Mouse (Mus musculus) adrenal gland (tissue): ENCODE measurements around the gene Fuz.
"Not testable (repeated sequence)": the region's sequence is repeated elsewhere in the genome, so short reads cannot be mapped to it uniquely, and the experiment has no call there.

Experiments used
- intact Hi-C: fragments of 180-260 bp; cut with DNase I; formaldehyde crosslinking; loops from one replicate; pipeline ENCODE4 v1.15.1; 2025

Gene Fuz

DNA sequence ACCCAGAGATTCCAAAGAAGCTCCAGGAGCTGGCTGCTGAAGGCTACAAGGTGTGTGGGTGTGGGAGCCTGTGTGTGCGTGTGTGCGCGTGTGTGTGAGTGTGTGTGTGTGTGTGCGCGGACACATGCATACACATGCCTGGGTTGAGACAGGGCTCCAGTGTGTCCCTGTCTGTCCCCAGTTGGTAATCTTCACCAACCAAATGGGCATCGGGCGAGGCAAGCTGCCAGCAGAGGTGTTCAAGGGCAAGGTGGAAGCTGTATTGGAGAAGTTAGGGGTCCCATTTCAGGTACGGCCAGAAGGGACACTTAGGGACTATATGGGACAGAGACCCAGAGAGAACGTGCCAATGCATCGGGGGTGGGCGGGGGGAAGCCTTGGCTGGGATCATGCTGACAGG is 36.0 kb upstream of the Fuz start:
- intact Hi-C loops, result loop anchor here (5.0 kb wide), 1 partner anchor 32 kb away; the partner anchor contains the start of gene Med25

GRCm38 (mm10) chr7:44860576-44861428 is 35.1 kb upstream of the Fuz start:
- intact Hi-C loops, result no loop called here

DNA sequence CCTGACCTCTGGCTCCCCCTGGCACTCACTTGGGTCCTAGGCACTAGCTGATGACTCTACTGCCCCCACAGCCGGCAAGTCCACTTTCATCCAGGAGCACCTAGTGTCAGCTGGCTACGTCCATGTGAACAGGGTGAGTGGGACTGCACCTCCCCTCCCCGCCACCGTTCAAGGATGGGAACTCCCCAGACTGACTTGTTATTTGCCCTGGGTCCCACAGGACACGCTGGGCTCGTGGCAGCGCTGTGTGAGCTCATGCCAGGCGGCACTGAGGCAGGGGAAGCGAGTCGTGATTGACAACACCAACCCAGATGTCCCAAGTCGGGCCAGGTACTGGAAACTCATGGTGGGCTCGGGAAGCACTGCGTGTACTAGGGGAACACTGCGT is 34.5 kb upstream of the Fuz start:
- intact Hi-C loops, result no loop called here

DNA sequence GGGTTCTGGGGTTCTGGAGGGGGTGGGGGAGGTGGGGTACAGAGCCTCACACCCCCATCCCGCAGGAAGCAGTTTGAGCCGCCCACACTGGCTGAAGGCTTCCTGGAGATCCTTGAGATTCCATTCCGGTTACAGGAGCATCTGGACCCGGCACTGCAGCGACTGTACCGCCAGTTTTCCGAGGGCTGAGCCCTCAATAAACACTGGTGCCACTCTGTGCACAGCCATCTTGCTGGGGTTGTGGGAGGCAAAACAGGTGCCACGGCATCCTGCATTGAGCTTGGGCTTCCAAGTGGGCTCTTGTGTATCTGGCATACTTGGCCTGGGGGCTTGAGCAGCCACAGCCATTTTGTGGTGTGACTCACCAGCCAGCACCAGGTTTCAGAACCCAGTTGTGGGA is 33.4 kb upstream of the Fuz start:
- intact Hi-C loops, result no loop called here

GRCm38 (mm10) chr7:44863210-44863609 is 32.7 kb upstream of the Fuz start:
- intact Hi-C loops, result no loop called here

GRCm38 (mm10) chr7:44863982-44864494 is 31.8 kb upstream of the Fuz start:
- intact Hi-C loops, result no loop called here

GRCm38 (mm10) chr7:44864595-44865542 is 31.0 kb upstream of the Fuz start:
- intact Hi-C loops, result no loop called here

DNA sequence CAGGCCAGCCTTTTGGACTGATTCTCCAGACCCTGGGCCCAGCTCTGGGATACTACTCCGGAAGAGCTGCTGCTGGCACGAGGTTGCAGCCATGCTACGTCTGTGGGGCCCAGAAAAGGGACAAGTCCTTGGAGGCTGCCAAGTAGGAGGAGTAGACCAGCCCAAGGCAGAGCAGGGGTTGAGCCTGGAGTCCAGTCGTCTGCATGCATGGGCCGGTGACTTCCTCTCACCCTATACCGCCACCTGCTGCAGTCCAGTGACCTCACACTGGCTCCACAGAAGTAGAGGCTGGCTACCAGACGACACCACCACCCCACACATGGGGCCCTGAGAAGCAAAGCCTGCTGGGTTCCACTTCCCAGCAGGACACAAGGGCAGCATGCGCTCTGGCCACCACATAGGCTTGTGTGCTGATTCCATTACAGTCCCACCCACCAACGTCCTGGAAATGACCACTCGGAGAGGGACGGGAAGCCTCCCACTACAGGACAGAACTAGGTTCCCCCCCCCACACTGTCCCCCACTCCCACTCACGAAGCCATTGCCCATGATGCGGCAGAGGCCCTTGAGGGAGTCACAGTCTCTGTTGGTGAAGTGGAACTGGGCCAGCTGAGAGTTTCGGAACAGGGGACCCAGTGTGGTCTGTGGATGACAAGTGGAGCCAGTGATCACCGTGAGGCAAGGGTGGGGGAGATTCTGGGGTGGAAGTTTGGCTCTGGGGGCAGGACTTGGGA is 29.4 kb upstream of the Fuz start:
- intact Hi-C loops, result no loop called here

GRCm38 (mm10) chr7:44867010-44867702 is 28.7 kb upstream of the Fuz start:
- intact Hi-C loops, result no loop called here

- intact Hi-C loops, result no loop called here
These were observed 28.1 kb upstream of the Fuz start for GRCm38 (mm10) chr7:44867802-44868201.

DNA sequence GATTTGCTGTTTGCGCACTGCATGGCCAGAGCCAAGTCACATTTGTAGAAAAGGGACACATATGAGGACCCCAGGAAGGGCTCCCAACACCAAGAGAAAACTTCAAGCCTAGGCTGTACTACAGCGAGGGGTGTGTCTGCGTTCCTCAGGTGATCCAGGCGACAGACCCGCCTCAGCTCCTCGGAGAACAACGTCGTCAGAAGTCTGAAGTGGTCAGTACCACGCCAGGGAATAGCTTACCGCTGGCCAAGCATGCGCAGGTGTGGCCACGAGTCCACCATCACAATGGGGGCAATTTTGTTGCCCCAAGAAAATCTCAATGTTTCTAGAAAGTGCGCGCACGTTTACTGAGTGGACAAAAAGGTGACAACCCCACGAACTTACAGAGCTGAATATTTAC is 27.4 kb upstream of the Fuz start:
- intact Hi-C loops, result no loop called here

DNA sequence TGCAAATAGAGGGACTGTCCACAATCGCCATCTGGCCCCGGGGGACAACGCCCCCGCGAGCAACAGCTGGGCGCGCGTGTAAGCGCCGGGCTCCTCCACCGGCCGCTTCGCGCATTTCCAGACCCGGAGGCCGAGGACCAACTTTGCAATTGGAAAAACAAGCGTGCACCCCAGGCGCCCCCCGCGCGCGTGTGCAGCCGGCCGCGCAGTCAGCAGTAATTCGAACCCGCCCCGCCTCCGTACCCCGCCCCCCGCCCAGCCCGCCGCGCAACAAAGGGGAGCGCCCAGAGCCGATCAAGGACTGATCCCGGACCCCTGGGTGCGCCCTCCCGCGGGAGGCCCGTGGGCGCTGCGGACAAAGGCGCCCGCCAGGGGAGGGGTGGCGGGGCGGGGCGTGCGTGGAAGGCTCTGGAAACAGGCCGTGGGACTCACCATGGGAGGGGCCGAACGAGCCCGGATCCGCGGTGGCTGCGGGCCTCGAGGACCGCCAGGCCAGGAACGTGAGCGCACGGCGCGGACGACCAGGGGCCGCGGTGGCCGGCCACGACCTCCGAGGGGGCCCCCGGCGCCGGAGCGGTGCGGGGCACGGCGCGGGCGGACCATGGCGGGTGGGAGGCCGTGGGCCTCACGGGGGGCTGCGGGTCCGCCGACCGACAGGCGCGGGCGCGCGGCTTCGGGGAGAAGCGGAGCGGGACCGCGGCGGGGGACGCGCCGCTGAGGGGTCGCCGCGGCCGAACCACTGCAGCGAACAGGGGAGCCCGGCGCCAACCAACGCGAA is 26.8 kb upstream of the Fuz start:
- intact Hi-C loops, result no loop called here

DNA sequence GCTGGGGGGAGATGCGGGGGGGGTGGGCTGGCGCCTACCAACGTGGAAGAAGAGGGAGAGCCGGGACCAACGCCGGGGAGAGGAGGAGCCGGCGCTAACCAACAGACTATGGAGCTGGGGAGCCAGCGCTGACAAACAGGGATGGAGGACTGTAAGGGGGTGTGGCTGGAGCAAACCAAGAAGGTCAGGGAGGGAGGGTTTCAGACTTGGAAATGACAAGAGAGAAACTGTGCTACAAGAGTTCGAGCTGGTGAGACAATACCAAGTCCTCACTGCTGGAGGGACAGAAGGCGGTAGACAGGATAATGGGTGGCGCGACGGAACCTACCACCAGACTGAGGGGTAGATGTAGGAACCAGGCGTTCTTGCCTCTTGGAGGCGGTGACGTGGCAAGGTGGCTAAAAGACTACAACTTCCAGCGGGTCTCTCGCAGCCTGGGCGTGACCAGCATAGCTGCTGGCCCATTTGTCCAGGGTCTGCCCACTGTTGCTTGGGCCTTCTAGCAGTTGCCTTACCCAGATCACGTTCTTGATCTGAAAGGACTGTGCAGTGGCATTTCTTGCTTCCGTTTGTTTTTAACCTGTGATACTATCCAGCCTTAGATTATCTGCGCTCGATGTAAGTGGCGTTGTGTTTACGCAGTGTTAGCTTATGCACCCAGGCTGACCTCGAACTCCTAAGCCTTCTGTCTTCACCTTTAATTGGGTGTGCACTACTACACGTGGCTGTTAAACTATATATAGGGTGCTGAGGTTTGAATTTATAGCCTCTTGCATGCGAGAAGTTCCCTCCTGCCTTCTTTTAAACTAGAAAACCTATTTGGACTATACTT is 26.0 kb upstream of the Fuz start, which contains the start of gene Ptov1:
Gene Ptov1, minus strand, starts transcription at position 92 of the 832 bp plus-strand sequence.
- intact Hi-C loops, result no loop called here

- intact Hi-C loops, result no loop called here
These were observed 25.3 kb upstream of the Fuz start for GRCm38 (mm10) chr7:44870614-44871013.

DNA sequence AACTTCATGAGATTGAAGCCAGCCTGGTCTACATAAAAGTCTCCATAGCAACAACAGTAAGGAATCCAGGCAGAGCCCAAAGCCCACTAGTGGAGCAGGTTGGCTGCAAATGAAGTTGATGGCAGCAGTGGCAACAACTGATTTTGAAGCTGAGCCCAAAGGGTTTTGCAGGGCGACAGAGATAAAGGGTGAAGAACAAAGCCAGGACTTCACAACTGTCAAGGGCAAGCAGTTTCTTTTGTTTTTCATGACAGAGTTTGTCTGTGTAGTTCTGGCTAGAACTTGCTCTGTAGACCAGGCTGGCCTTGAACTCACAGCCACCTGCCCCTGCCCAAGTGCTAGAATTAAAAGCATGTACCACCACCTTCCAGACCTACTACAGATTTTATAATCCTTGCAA is 24.7 kb upstream of the Fuz start:
- intact Hi-C loops, result no loop called here

DNA sequence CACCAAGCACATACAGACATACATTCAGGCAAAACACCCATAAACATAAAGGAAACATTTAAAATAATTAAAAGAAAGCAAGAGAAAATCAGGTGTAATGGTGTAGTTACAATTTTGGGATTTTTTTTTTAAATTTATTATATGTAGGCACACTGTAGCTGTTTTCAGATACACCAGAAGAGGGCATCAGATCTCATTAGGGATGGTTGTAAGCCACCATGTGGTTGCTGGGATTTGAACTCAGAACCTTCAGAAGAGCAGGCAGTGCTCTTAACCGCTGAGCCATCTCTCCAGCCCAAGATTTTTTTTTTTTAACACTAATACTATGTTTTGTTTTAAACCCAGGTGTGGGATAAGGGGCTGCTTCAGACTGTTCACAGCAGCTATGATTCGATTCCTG is 24.1 kb upstream of the Fuz start:
- intact Hi-C loops, result not testable (repeated sequence)

GRCm38 (mm10) chr7:44877833-44878232 is 18.0 kb upstream of the Fuz start:
- intact Hi-C loops, result no loop called here

DNA sequence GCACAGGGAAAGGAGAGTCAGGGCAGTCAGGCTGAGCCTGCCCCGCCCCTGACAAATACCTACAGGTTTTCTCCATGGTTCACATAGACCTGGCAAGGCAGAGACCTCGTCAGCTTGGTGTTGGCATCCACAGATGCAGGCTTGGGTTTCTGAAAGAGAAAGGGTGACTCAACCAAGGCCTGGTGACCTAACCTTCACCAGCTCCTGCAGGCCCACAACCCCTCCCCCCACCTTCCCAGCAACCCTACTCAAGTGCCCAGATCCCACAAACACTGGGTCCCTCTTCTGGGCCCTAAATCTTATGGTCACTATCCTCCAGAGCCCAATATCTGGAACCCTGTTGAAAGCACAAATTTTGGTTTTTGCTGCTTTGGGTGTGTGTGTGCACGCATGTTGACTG is 12.8 kb upstream of the Fuz start:
- intact Hi-C loops, result no loop called here

DNA sequence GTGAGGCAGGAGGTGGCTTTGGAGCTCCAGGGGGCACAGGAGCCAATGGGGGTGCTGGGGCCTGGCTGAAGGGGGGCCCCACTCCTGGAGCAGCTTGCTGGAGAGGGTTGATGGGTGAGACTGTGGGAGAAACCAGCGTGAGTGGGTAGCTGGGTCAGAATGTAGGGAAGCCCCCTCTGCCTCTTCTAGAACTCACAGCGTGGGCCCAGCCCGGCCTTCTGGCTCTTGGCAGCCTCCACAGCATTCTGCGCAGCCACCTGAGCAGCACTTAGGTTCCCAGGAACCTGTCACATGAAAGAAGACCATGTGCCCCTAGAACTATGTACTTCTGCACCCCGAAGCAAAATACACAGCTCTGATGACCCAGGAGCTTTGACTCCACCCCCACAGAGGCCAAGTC is 11.2 kb upstream of the Fuz start:
- intact Hi-C loops, result no loop called here
